Mouse (Mus musculus): ENCODE data around the gene Tepp.
A peak's percentile ranks its signal among the peaks of the same experiment; 100 is the strongest.

Tepp gene

DNA sequence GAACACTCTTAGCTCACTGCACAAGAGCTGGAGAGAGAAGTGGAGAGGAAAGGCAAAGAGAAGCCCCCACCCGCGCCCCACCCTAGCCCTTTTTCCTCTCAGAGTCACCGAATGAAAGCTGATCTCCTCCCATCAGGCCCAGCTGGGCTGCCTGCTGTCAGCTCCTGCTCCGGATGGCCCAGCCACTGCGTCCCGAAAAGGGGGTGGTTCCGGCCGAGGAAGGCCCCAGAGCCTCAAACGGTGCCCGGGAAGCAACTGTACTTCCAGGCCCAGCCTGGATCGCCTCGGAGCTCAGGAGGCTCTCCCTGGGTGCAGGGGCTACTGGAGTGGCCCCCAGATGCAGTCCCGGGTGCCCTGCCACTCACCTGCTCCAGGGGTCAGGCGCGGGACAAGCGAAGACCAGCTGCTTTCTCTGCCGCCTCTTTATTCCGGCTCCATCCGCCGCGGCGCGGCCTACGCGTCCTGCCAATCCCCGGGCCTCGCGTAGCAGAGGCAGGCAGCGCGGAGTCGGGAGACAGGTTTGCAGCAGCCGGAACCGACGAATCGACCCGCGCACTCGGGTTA, 20.9 kb downstream of the Tepp start:
- DNase-seq (ENCODE audit: low read depth, low spot score), result peak; percentile 74

DNA sequence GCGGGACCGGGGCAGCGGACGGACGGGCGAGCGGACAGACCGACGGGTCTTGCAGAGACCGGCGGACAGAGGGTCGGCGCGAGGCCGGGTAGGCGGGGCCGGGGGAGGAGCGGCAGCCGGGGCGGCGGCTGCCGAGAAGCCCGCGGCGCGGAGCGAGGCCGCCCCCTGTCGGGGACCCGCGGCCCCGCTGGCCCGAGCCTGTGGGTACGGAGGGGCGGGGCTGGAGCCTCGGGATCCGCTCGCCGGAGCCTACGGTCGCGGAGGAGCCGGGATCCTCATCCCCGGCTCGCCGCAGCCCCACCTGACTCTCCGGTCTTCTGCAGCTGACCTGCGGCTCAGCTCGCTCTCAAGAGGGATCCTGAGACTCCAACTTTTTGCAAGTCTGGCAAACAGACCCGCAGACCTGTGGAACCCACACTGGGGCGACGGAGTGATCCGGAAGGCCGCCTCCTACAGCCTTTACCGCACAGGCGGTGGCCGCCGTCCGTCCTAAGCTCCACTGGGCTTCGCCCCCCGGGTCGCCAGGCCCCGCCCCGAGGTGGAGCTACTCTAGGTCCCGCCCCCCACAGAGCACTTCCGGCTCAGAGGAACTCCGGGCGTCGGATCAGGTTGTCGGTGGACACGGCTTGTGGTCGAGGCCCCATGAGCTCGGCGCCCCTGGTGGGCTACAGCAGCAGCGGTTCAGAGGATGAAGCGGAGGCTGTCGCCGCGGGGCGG, 21.5 kb downstream of the Tepp start, which contains the start of the genes Zfp319 and Usb1:
Zfp319 (minus strand) TSS at position 231 of the 717 bp plus-strand sequence.
Usb1 (plus strand) TSS at position 565 of the 717 bp plus-strand sequence.
- DNase-seq (ENCODE audit: low read depth, low spot score), result peak; percentile 89

DNA sequence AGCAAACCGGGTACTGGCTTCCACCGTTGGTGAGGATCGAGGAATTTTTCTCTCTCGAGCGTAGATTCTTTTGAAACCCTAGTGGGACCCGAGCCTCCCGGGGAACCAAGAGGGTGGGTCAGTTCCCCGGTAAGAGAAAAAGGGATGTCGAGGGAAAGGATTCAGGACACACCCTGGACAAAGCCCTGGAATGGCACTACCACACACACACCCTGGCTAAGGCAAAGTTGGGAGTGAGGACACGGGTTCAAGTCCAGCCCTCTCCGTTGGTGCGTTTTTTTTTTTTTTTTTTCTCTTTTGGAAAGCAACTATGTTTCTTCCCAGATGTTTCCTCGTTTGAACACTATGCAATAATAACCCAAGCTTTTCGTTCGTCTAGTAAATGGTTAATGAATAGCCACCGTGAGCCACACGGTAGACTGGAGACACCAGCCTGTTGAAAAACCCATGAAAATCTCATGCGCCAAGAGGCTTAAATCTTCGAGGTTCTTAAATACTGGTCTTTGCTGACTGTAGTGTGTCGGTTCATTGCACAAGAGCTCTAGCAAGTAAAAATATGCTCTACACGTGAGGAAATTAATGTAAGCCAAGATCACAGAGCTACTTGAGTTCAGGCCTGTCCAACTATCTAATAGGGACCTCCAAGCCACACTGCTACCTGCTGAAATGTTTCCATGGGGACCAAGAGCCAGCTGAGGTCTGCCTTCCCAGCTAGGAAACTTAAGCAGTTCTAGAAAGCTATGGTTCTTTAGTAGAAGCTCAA, 22.3 kb downstream of the Tepp start:
- DNase-seq (ENCODE audit: low read depth, low spot score), result no peak

DNA sequence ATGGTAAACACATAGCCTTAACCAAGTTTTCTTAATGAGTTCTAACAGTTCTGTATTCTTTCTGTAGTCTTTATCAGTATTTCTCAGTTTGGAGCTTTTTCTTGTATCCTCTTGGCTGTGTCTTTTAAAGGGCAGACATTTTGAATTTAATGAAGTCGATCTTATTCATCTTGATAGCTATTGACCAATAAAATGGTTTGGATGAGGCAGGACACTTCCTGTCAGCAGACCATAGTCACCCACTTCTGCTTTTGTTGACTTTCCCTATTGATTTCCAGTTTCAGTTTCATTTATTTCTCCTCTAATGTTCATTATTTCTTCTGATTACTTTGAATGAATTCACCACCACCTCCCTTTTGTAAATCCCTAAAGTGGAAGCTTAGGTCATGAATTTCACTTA, 25.3 kb downstream of the Tepp start:
- DNase-seq (ENCODE audit: low read depth, low spot score), result no peak

DNA sequence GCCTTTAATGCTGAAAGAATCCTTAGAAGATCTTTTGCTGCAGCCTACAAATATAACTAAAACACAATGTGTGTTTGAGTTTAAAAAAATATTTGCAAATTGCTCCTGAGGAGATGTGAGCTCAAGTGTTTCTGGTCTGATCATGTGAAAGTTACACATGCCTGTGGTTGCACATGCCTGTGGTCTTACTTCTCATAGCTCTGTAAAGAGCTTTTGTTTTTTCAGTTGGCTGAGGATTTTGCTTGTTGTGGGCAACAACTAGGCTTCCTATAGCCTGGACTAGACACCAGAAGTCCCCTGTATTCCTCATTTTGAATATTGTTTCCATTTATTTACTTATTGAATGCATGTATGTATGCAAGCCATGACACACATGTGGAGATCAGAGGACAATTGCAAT, 26.0 kb downstream of the Tepp start:
- DNase-seq (ENCODE audit: low read depth, low spot score), result no peak

DNA sequence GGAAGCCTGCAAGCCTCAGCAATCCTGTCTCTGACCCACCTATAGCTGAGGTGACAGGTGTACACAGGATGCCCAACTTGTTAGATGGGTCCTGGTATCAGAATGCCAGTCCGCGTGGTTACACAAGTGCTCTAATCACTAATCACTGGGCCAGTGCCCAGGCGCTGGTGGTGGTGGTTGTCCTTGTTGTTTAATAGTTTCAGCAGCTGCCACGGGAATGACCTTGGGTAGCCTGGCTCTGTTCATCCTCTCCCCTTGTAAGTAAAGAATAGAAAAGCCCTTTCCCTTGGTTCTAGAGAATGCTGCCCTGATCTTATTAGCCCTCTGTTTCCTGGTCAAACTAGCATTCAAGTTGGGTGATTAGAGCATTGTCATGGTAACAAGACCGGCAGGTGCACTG, 31.4 kb downstream of the Tepp start:
- DNase-seq (ENCODE audit: low read depth, low spot score), result no peak

DNA sequence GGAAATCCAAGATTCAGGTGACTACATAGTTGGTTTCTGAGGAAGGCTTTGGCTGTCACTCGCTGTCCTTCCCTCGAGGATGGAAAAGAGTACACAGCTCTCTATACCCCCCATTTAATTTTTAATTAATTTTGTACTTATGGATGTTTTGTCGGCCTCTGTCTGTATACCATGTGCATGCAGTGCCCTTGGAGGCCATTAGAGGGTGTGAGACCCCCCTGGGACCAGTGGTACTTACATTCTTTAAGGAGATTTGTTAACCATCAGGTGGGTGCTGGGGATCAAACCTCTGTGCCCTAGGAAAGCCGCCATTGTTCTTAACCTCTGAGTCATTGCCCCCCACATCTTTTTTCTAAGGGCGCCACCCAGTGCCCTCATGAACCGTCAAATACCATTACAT, 34.3 kb downstream of the Tepp start:
- DNase-seq (ENCODE audit: low read depth, low spot score), result no peak

DNA sequence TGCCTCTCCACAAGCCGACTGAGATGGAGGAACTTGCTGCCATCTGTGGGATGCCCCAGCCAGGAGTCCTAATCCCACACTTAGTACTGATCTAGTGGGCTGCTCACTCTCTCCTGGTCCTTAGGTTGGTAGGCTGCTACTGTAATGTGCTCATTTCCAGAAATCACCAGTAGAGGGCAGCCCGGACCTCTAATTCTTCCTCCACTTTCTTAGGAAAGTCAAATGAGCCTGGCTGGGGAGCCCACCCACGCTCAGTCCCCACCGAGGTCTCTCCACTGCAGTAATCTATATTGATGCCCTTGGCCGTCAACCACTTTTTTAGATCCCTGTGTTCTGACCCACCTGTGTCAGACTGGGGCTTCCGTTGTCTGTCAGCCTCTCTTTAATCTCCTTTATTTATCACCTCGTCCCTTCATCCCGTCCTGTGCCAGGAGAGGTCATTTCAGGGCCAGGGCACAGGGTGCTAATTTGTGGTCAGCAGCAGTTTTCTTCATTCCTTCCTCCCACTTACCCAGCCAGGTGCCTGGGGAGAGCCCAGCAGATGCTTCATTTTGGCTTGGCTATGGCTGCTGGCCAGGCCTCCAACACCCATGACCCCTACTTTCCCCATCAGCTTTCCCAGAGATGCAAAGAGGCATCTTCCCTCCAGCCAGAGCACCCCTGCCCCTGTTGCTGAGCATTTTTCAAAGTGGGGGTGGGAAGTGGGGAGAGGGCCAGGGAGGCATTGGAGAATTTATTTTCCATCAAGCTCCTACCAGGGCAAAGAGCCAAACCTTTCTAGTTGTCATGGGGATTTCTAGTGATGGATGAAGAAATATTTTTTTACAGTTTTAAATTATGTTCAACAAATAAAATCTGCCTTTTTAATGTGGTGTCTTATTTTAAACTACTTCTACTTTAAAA, 36.5 kb downstream of the Tepp start:
- DNase-seq (ENCODE audit: low read depth, low spot score), result peak; percentile 68

DNA sequence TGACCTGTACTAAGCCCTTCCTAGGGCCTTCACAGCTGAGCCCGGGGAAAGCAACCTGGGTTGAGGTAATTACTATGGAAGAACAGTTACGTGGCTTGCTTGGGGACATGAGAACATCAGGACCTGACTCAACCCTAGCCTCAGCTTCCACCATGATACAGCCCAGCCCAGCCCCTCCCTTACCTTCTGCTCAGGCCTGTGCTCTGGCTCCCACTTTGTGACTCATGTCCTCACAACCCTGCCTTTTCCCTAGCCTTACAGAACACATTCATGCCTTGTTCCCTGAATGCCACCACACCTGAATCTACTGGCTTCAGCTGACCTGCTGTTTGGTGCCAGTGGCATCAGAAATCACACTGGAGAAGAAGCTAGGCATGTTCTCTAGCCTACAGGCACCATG, 38.0 kb downstream of the Tepp start:
- DNase-seq (ENCODE audit: low read depth, low spot score), result no peak

DNA sequence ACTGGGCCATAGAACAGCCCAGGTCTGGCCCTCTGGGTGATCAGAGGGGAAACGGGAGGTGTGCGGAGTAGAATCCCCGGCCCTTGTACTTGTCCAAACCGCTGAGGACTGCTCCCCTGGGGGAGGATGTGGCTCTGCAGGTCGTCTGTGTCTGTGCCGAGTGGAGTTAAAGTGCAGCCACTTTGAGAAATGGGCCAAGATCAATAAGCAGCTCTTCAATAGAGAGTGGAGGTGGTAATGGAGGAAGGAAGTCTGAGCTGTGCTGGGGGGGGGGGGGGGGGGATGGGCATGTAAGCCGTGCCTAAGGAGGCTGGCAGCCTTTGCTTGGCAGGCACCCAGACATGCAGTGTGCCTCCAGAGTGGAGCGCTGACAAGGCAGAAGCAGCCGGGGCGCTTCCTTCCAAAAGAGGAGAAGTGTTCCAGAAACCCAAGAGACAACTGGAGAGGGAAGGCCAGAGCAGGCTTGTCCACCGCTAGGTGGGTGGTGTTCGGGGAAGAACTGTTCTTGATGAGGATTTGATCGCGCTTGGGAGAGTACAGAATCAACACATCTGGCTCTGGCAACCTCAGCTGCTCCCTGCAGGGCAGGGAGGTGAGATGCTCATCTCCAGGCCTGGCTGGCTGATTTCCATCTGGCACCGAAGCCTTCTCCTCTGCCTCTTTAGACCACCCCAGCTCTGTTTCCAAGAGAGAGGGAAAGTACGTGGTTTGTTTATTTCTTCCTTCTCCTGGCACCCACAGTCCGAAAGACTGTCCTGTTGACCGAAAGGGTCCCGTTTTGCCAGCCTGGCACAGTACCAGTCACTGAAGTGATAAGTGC, 38.7 kb downstream of the Tepp start:
- no peak for DNase-seq (ENCODE audit: low read depth, low spot score)

DNA sequence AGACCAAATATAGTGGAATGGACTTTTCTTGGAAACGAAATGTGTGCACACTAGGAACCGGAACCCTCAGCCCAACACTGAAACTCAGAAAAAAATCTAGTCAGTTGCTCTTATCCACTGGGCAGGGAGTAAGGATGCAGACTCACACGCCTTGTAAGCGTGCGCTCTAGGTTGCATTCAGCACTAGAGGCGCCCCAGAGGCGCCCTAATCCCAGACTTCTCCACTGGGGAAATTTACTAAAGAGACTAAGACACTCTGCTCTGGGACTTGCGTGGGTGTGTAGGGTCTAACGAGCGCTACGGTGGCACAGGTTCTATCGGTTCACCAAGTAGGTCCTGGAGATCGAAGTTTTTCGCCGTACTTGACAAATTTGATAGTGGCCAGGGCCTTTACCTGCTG, 41.1 kb downstream of the Tepp start:
- peak; percentile 77 for DNase-seq (ENCODE audit: low read depth, low spot score)

DNA sequence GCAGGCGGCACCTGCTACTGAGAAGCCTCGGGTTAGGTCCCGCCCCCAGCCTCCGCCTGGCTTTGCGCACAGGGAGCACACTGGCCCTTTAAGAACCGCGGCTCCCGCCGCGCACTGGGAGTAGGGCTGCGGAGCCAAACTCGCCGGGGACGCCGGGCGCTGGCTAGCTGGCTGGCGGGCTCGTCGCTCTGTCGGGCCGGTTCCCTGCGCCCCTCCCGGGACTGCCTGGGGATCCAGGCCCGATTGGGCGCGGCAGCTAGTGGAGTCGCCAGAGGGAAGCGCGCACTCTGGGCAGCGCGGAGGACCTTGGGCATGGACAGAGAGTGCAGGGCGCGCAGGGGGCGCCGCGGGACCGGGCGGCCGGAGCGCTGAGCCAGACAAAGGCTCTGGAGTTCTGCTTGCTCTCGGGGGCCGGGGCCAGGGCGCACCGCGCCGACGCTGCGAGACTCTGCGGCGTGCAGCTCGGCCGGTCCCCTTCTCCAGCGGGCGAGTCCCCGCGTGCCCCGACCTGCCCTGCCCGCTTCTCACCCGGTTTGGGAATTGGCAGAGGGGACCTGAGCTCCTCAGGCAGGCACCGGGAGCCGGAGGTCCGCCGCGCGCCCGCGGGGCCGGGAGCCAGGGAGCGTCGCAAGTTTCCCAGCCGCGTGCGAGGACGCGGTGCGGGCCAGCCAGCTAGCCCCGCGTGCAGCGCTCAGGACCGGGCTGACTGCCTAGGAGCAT, 41.9 kb downstream of the Tepp start, which contains the start of gene Mmp15:
Mmp15 (plus strand) TSS at position 118 of the 720 bp plus-strand sequence.
- peak; percentile 91 for DNase-seq (ENCODE audit: low read depth, low spot score)

DNA sequence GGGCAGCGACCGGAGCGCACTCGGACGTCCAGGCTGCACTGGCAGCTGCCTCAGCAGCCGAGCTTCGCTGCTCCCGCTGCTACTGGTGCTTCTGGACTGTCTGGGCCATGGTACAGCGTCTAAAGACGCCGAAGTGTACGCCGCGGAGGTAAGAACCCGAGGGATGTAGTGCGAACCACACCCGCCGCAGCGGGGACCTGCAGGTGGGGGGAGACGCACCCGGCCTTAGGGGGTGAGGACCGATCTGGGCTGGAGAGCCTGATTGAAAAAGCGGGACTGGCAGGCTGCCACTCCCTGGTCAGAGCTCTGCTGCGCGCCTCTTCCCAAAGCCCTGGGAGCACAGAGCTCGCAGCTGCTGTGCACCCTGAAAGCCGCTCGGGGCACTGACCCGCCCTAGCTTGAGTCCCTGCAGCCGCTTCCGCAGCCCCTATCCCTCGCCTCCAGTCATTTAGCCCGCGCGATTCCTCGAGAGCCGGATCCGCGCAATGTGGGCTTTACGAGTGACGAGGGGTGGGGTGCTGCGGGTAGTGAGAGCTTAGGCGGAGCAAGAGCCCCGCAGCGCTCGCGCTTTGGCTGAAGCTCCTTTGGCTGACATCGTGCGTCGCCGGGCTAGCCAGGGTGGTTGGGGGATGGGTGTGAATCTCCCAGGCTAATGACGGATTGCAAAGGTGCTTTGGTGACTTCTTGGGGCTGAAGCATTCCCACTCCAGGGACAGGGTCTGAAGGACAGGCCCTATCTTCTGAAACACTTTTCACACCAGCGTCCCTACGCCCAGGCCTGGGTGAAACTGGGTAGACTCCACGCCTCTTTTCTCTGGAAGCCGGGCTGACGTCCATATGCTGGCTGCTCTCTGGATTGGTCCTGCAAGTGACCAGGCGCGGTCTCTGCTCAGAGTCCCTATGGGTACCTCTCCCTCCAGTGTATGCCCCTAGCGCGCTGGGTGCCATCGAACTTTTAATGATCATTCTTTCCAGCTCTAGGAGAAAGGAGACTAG, 42.8 kb downstream of the Tepp start:
- DNase-seq (ENCODE audit: low read depth, low spot score), result peak; percentile 77

DNA sequence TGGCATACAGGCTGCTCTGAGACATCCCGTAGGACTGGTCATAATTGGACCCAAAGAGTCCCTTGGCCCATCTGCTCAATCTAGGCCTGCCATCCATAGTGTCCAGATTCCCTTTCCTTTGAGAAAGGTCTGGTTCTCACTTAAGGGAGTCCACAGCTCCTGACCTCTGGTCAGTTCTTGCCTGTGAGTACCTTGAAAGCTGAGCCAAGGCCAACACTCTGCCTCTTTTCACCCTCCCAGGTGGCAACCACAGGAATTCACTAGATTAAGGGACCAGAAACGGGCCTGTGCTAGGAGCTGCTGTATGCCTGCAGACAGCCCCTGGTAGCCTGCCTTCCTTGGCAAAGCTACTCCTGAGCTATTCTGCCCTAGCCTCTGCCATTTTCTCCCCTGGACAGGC, 44.2 kb downstream of the Tepp start:
- no peak for DNase-seq (ENCODE audit: low read depth, low spot score)

DNA sequence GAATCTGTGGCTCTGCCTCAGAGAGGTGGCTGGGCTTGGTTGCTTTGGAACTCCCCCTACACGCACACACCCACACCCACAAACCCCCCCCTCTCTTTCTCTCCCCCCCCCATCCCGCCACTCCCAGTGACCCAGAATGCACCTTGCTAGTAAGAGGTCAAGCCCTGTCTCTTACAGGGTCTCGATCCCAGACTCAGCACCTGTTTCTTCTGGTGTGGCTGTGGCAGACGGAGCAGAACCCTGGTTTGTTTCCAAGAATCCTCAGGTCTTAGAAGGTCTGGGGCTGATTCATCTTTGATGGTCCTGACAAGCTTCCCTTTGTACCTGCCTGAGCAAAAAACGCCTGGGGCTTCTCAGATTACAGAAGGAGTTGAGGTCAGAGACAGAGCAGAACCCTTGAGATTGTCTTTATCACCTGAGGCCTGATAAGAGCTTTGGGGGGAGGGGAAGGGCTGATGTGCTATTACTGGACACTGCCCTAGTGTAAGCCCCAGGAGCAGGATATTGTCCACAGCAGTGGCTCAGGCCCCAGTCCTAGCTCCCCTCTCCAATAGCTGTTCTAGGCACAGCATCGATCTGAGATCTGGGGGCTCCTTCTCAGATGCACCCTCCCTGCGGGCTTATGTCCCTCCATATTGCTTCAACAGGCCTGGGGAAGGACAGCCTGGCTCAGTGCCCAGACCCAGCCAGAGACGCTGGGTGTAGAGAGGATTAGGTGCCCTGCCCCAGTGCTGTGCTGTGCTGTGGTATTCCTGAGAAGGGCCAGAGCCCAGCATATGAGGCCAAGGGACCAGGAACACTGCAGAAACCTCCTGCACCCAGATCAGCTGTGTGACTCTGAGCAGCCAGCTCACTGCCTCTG, 48.4 kb downstream of the Tepp start:
- no peak for DNase-seq (ENCODE audit: low read depth, low spot score)

DNA sequence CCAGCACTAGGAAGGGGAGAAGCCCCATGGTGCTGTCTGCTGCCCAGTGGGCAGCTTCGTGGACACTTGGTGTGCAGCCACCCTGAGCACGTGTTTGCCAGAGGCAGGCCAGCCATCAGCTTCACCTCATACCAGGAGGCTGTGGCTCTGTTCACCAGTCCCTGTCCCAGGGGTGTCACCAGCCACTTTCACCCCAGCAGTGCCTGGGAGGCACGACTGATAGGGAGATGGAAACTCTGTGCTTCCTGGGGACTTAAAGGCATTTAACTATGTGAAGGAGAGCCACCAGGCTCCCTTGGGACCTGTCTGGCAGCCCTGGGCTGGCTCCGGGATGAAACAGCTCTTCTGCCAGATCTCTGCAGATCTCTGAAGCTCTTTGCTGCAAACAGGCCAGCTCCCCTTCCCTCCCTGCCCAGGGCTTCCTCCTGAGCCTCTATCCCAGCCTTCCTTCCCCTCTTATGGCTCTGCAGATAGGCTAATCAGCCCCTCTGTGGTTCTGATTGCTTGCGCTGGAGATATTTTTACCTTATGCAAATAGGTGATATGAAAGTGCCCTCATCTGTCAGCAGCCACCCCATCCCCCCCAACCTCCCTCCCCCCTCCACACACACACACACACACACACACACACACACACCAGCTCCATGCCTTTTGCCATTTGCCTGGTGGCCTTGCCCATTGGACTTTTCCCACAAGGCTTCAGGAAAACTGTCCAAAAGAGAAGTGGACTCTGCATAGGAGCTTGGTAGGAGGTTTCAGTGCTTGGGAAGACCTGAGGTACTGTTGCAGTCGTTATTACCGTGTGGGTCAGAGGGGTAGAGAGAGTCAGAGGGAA, 50.0 kb downstream of the Tepp start:
- DNase-seq (ENCODE audit: low read depth, low spot score), result no peak

DNA sequence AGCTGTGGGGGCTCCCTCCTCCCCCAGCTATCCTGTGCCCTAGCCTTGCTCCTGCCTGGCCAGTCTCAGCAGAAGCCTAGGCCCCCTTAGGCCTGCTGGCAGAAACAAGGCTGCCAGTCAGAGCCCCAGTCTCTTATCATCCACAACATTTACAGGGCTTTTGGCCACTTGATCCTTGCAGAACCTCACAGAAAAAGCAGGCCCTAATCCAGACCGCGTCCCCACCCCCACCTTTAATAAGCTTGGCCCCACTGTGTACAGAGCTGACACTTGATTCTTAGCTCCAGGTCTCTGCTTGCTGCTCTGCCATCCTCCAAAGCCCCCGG, 50.6 kb downstream of the Tepp start:
- no peak for DNase-seq (ENCODE audit: low read depth, low spot score)

Measured in R1 (cell line).